Mouse (Mus musculus): Measurements from ENCODE around the gene Myo15b. TPM values are rescaled to one million over a fixed set of nuclear protein-coding genes. Genes with fewer than 3 reads are reported as not detected.

The Myo15b gene
- polyA plus RNA-seq, 1 experiment = 0.16 TPM

- Histone ChIP-seq H3K4me1 (ENCODE audit: control insufficient read depth, insufficient read depth, low read length) (no peaks in the 10 kb centered on the region), H3K27me3 (ENCODE audit: control insufficient read depth, insufficient read depth, low read length) (peaks cover 4% of the 10 kb centered on the region; the same call in 1 of the 2 replicates), H3K4me3 (replicated peaks; ENCODE audit: insufficient read depth, low read depth, low read length) (no peak overlapping the region), H3K27ac (ENCODE audit: insufficient read depth, low read length) (no peak overlapping the region)
- peak; percentile 63; the same call in 1 of the 2 replicates for TF ChIP-seq CTCF (IDR thresholded peaks at IDR 0.05; ENCODE audit: borderline replicate concordance, insufficient read depth, low read depth, low read length)
- TF ChIP-seq POLR2A (IDR thresholded peaks at IDR 0.05; ENCODE audit: borderline replicate concordance, insufficient read depth, low read length) = no peak
- DNase-seq = peak; percentile 64 to 71
- WGBS = 1% methylated on average over 75 of the region's 75 CpGs
Measured at GRCm38 (mm10) chr11:115859143-115859945, 1.1 kb downstream of the Myo15b start.

- Histone ChIP-seq H3K27me3 (ENCODE audit: control insufficient read depth, insufficient read depth, low read length) (peaks cover 4% of the 10 kb centered on the region; the same call in 1 of the 2 replicates), H3K4me3 (replicated peaks; ENCODE audit: insufficient read depth, low read depth, low read length) (no peak overlapping the region), H3K27ac (ENCODE audit: insufficient read depth, low read length) (no peak overlapping the region), H3K4me1 (ENCODE audit: control insufficient read depth, insufficient read depth, low read length) (no peaks in the 10 kb centered on the region)
- TF ChIP-seq CTCF (IDR thresholded peaks at IDR 0.05; ENCODE audit: borderline replicate concordance, insufficient read depth, low read depth, low read length) (no peak), POLR2A (IDR thresholded peaks at IDR 0.05; ENCODE audit: borderline replicate concordance, insufficient read depth, low read length) (no peak)
- 85% methylated on average over 8 of the region's 8 CpGs for WGBS
- DNase-seq = no peak
Measured at GRCm38 (mm10) chr11:115863895-115864294, 5.7 kb downstream of the Myo15b start.

- no peak for TF ChIP-seq CTCF (IDR thresholded peaks at IDR 0.05; ENCODE audit: borderline replicate concordance, insufficient read depth, low read depth, low read length)
- no peak for TF ChIP-seq POLR2A (IDR thresholded peaks at IDR 0.05; ENCODE audit: borderline replicate concordance, insufficient read depth, low read length)
- Histone ChIP-seq H3K27me3 (ENCODE audit: control insufficient read depth, insufficient read depth, low read length) (no peaks in the 10 kb centered on the region), H3K27ac (ENCODE audit: insufficient read depth, low read length) (no peak overlapping the region), H3K4me1 (ENCODE audit: control insufficient read depth, insufficient read depth, low read length) (no peaks in the 10 kb centered on the region), H3K4me3 (replicated peaks; ENCODE audit: insufficient read depth, low read depth, low read length) (no peak overlapping the region)
- WGBS = 79% methylated on average over 8 of the region's 8 CpGs
- no peak for DNase-seq
Measured at GRCm38 (mm10) chr11:115869393-115869792, 11.2 kb downstream of the Myo15b start.

GRCm38 (mm10) chr11:115872437-115872836 is 14.2 kb downstream of the Myo15b start:
- TF ChIP-seq POLR2A (IDR thresholded peaks at IDR 0.05; ENCODE audit: borderline replicate concordance, insufficient read depth, low read length) (no peak), CTCF (IDR thresholded peaks at IDR 0.05; ENCODE audit: borderline replicate concordance, insufficient read depth, low read depth, low read length) (no peak)
- DNase-seq = no peak
- H3K27me3 ChIP-seq (ENCODE audit: control insufficient read depth, insufficient read depth, low read length) = no peaks in the 10 kb centered on the region
- 79% methylated on average over 4 of the region's 4 CpGs for WGBS
- H3K27ac ChIP-seq (ENCODE audit: insufficient read depth, low read length) = no peak overlapping the region
- no peak overlapping the region for H3K4me3 ChIP-seq (replicated peaks; ENCODE audit: insufficient read depth, low read depth, low read length)
- H3K4me1 ChIP-seq (ENCODE audit: control insufficient read depth, insufficient read depth, low read length) = no peaks in the 10 kb centered on the region

GRCm38 (mm10) chr11:115875935-115876334 is 17.7 kb downstream of the Myo15b start:
- no peaks in the 10 kb centered on the region for H3K27me3 ChIP-seq (ENCODE audit: control insufficient read depth, insufficient read depth, low read length)
- no peaks in the 10 kb centered on the region for H3K4me1 ChIP-seq (ENCODE audit: control insufficient read depth, insufficient read depth, low read length)
- no peak overlapping the region for H3K4me3 ChIP-seq (replicated peaks; ENCODE audit: insufficient read depth, low read depth, low read length)
- 86% methylated on average over 3 of the region's 3 CpGs for WGBS
- TF ChIP-seq POLR2A (IDR thresholded peaks at IDR 0.05; ENCODE audit: borderline replicate concordance, insufficient read depth, low read length) (no peak), CTCF (IDR thresholded peaks at IDR 0.05; ENCODE audit: borderline replicate concordance, insufficient read depth, low read depth, low read length) (no peak)
- DNase-seq = no peak
- no peak overlapping the region for H3K27ac ChIP-seq (ENCODE audit: insufficient read depth, low read length)

GRCm38 (mm10) chr11:115876438-115876837 is 18.2 kb downstream of the Myo15b start:
- TF ChIP-seq POLR2A (IDR thresholded peaks at IDR 0.05; ENCODE audit: borderline replicate concordance, insufficient read depth, low read length) = no peak
- TF ChIP-seq CTCF (IDR thresholded peaks at IDR 0.05; ENCODE audit: borderline replicate concordance, insufficient read depth, low read depth, low read length) = no peak
- H3K27ac ChIP-seq (ENCODE audit: insufficient read depth, low read length) = no peak overlapping the region
- no peaks in the 10 kb centered on the region for H3K27me3 ChIP-seq (ENCODE audit: control insufficient read depth, insufficient read depth, low read length)
- 79% methylated on average over 5 of the region's 5 CpGs for WGBS
- DNase-seq = no peak
- H3K4me1 ChIP-seq (ENCODE audit: control insufficient read depth, insufficient read depth, low read length) = no peaks in the 10 kb centered on the region
- H3K4me3 ChIP-seq (replicated peaks; ENCODE audit: insufficient read depth, low read depth, low read length) = no peak overlapping the region

GRCm38 (mm10) chr11:115877174-115877755 is 19.1 kb downstream of the Myo15b start:
- H3K27ac ChIP-seq (ENCODE audit: insufficient read depth, low read length) = no peak overlapping the region
- TF ChIP-seq CTCF (IDR thresholded peaks at IDR 0.05; ENCODE audit: borderline replicate concordance, insufficient read depth, low read depth, low read length) = no peak
- TF ChIP-seq POLR2A (IDR thresholded peaks at IDR 0.05; ENCODE audit: borderline replicate concordance, insufficient read depth, low read length) = no peak
- no peaks in the 10 kb centered on the region for H3K4me1 ChIP-seq (ENCODE audit: control insufficient read depth, insufficient read depth, low read length)
- H3K27me3 ChIP-seq (ENCODE audit: control insufficient read depth, insufficient read depth, low read length) = no peaks in the 10 kb centered on the region
- WGBS = 64% methylated on average over 6 of the region's 6 CpGs
- H3K4me3 ChIP-seq (replicated peaks; ENCODE audit: insufficient read depth, low read depth, low read length) = no peak overlapping the region
- no peak for DNase-seq

- 0 out of 2 replicates have a peak, but pooled peaks cover 2% of the 10 kb centered on the region for H3K4me1 ChIP-seq (ENCODE audit: control insufficient read depth, insufficient read depth, low read length)
- H3K4me3 ChIP-seq (replicated peaks; ENCODE audit: insufficient read depth, low read depth, low read length) = no peak overlapping the region
- 74% methylated on average over 8 of the region's 8 CpGs for WGBS
- H3K27me3 ChIP-seq (ENCODE audit: control insufficient read depth, insufficient read depth, low read length) = no peaks in the 10 kb centered on the region
- no peak overlapping the region for H3K27ac ChIP-seq (ENCODE audit: insufficient read depth, low read length)
- no peak for DNase-seq
- TF ChIP-seq POLR2A (IDR thresholded peaks at IDR 0.05; ENCODE audit: borderline replicate concordance, insufficient read depth, low read length) (no peak), CTCF (IDR thresholded peaks at IDR 0.05; ENCODE audit: borderline replicate concordance, insufficient read depth, low read depth, low read length) (no peak)
Measured at GRCm38 (mm10) chr11:115878071-115878470, 19.9 kb downstream of the Myo15b start.
